Mouse (Mus musculus) bone marrow macrophage, adult 2 months (primary cell): ENCODE measurements around the gene Pim3. TPM values are rescaled to one million over a fixed set of nuclear protein-coding genes. Genes with fewer than 3 reads are reported as not detected.

Source experiments
- H3K27ac ChIP-seq: 2 replicates; pipeline ENCODE4 v1.5.1; 2012; ENCODE audit warnings: low read depth, low read length; ENCODE audit not compliant: insufficient read depth
- H3K4me1 ChIP-seq: 2 replicates; pipeline ENCODE4 v1.6.1; 2012; ENCODE audit warnings: low read length; ENCODE audit not compliant: control insufficient read depth, insufficient read depth
- H3K4me3 ChIP-seq: 2 replicates; pipeline ENCODE4 v1.5.1; 2012; ENCODE audit warnings: mild to moderate bottlenecking, low read length, moderate library complexity; ENCODE audit not compliant: insufficient read depth
- CTCF ChIP-seq: IDR thresholded peaks from 2 replicates; pipeline ENCODE4 v1.5.1; 2012; ENCODE audit warnings: low read depth, mild to moderate bottlenecking, low read length, moderate library complexity
- POLR2A ChIP-seq: IDR thresholded peaks from 2 replicates; pipeline ENCODE4 v1.6.1; 2012; ENCODE audit warnings: mild to moderate bottlenecking, low read depth, low read length, borderline replicate concordance
- polyA plus RNA-seq: library from polyadenylated mRNA; stranded (reverse); fragments of >200 nt; gene quantifications from 2 replicates; pipeline ENCODE4 v1.2.4, GENCODE M21; 2012; ENCODE audit not compliant: missing spikeins, insufficient read depth, insufficient read length

Gene Pim3
- polyA plus RNA-seq, 1 experiment: 9.9 TPM

GRCm38 (mm10) chr15:88857361-88857760 is 4.6 kb upstream of the Pim3 start:
- Histone ChIP-seq H3K27ac (no peak overlapping the region), H3K4me1 (peaks cover 29% of the 10 kb centered on the region), H3K4me3 (no peak overlapping the region)
- TF ChIP-seq POLR2A (no peak), CTCF (no peak)

- TF ChIP-seq CTCF (no peak), POLR2A (no peak)
- H3K27ac ChIP-seq: no peak overlapping the region
- H3K4me3 ChIP-seq: no peak overlapping the region
- H3K4me1 ChIP-seq: peaks cover 29% of the 10 kb centered on the region
Measured at GRCm38 (mm10) chr15:88858141-88858541, 3.8 kb upstream of the Pim3 start.

- Histone ChIP-seq H3K4me1 (peaks cover 29% of the 10 kb centered on the region), H3K4me3 (no peak overlapping the region), H3K27ac (no peak overlapping the region)
- no peak for TF ChIP-seq CTCF
- TF ChIP-seq POLR2A: no peak
Measured at GRCm38 (mm10) chr15:88858707-88859106, 3.3 kb upstream of the Pim3 start.

GRCm38 (mm10) chr15:88859206-88859970 is 2.6 kb upstream of the Pim3 start:
- TF ChIP-seq CTCF: no peak
- TF ChIP-seq POLR2A: no peak
- peaks cover 27% of the 10 kb centered on the region for H3K4me1 ChIP-seq
- H3K27ac ChIP-seq: no peak overlapping the region
- no peak overlapping the region for H3K4me3 ChIP-seq

- Histone ChIP-seq H3K4me3 (no peak overlapping the region), H3K4me1 (peaks cover 24% of the 10 kb centered on the region), H3K27ac (no peak overlapping the region)
- TF ChIP-seq POLR2A: no peak
- no peak for TF ChIP-seq CTCF
Measured at GRCm38 (mm10) chr15:88860781-88861180, 1.2 kb upstream of the Pim3 start.

GRCm38 (mm10) chr15:88862881-88863694 is 1.1 kb downstream of the Pim3 start:
- peaks cover 27% of the 10 kb centered on the region for H3K4me1 ChIP-seq
- H3K27ac ChIP-seq: peak overlapping the region; percentile 97
- TF ChIP-seq POLR2A: no peak
- no peak for TF ChIP-seq CTCF
- H3K4me3 ChIP-seq: peak overlapping the region; percentile 97

- Histone ChIP-seq H3K4me1 (peaks cover 30% of the 10 kb centered on the region), H3K4me3 (peak overlapping the region; percentile 97), H3K27ac (peak overlapping the region; percentile 97)
- TF ChIP-seq CTCF (no peak), POLR2A (no peak)
Measured at GRCm38 (mm10) chr15:88863695-88864231, 1.8 kb downstream of the Pim3 start.

- peak overlapping the region; percentile 97 for H3K27ac ChIP-seq
- H3K4me3 ChIP-seq: peak overlapping the region; percentile 97
- TF ChIP-seq CTCF: no peak
- no peak for TF ChIP-seq POLR2A
- peaks cover 30% of the 10 kb centered on the region for H3K4me1 ChIP-seq
Measured at GRCm38 (mm10) chr15:88864270-88865030, 2.5 kb downstream of the Pim3 start.

GRCm38 (mm10) chr15:88865061-88865460 is 3.1 kb downstream of the Pim3 start:
- Histone ChIP-seq H3K4me1 (peaks cover 33% of the 10 kb centered on the region), H3K4me3 (no peak overlapping the region), H3K27ac (no peak overlapping the region)
- TF ChIP-seq POLR2A (no peak), CTCF (no peak)
